ENCODE assay signal across 9 mouse cellular contexts in genomic region chr5:113180755-113181154, GRCm38 (mm10). TPM values are rescaled to one million over a fixed set of nuclear protein-coding genes. Genes with fewer than 3 reads are reported as not detected.
DNase-seq lines count a peak whose midpoint lies in the region; ATAC-seq and TF ChIP-seq lines count a peak whose summit lies in the region.
"Had no signal": no experiment of that assay in that cellular context is flagged by ENCODE, and none has a peak within 500 bp of the region (broad histone marks: within the 10 kb centered on the region; RNA-seq: fewer than 3 reads in every experiment).

No protein-coding gene starts in this region.

- no peaks in the 10 kb centered on the region for H3K9me3 ChIP-seq in E14TG2a.4 (ENCODE audit: low read length)
- H3K9me3 ChIP-seq in hindbrain, embryonic 10.5 days, result peaks cover 3% of the 10 kb centered on the region; the same call in 1 of the 2 replicates
- H3K9me3 ChIP-seq in liver, postnatal 0 days (ENCODE audit: low read length), result no peaks in the 10 kb centered on the region

- DNase-seq in heart, adult 2 months, result no peak
- no peak for DNase-seq in heart, postnatal 4 days
- no peak for DNase-seq in hindbrain, embryonic 10.5 days (ENCODE audit: low spot score)
- DNase-seq in liver, postnatal 0 days, result no peak
- DNase-seq in right cerebral cortex, postnatal 14 days, result no peak
- no peak for DNase-seq in layer of hippocampus, adult 9-11 months
- DNase-seq in adipocyte (ENCODE audit: low spot score), result no peak

- no peaks in the 10 kb centered on the region for H3K36me3 ChIP-seq in heart, adult 2 months (ENCODE audit: control insufficient read depth, insufficient read depth, low read length)
- peaks cover 29% of the 10 kb centered on the region for H3K36me3 ChIP-seq in E14TG2a.4 (ENCODE audit: insufficient read depth, low read length)
- H3K36me3 ChIP-seq in hindbrain, embryonic 10.5 days, result peaks cover 37% of the 10 kb centered on the region
- no peaks in the 10 kb centered on the region for H3K36me3 ChIP-seq in liver, postnatal 0 days (replicated peaks; ENCODE audit: insufficient read depth, low read length)

- TF ChIP-seq EP300 in heart, adult 2 months (IDR thresholded peaks at IDR 0.05; ENCODE audit: insufficient read depth, low read depth, low read length), result no peak
- TF ChIP-seq EP300 in liver, postnatal 0 days (IDR thresholded peaks at IDR 0.05; ENCODE audit: low read depth), result no peak

- H3K27ac ChIP-seq in heart, adult 2 months, result peak overlapping the region; percentile 91
- H3K27ac ChIP-seq in hindbrain, embryonic 10.5 days, result peak overlapping the region; percentile 89
- H3K27ac ChIP-seq in liver, postnatal 0 days (ENCODE audit: low read depth), result peak overlapping the region; percentile 59

- no peak for TF ChIP-seq CTCF in heart, adult 2 months (IDR thresholded peaks at IDR 0.05)
- TF ChIP-seq CTCF in E14TG2a.4 (conservative IDR thresholded peaks at IDR 0.05; ENCODE audit: low read length), result no peak
- no peak for TF ChIP-seq CTCF in liver, postnatal 0 days (IDR thresholded peaks at IDR 0.05; ENCODE audit: low read depth)

- H3K79me2 ChIP-seq in heart, adult 2 months (replicated peaks; ENCODE audit: control insufficient read depth, insufficient read depth, low read length), result no peaks in the 10 kb centered on the region

- H3K4me1 ChIP-seq in heart, adult 2 months (ENCODE audit: control insufficient read depth, insufficient read depth, low read length), result peaks cover 5% of the 10 kb centered on the region
- H3K4me1 ChIP-seq in E14TG2a.4 (replicated peaks; ENCODE audit: low read depth, low read length), result peaks cover 62% of the 10 kb centered on the region
- H3K4me1 ChIP-seq in hindbrain, embryonic 10.5 days (replicated peaks), result peaks cover 22% of the 10 kb centered on the region
- peaks cover 7% of the 10 kb centered on the region; the same call in 1 of the 2 replicates for H3K4me1 ChIP-seq in liver, postnatal 0 days (ENCODE audit: insufficient read depth)

- H3K27me3 ChIP-seq in heart, adult 2 months (ENCODE audit: control insufficient read depth, insufficient read depth, low read length), result no peaks in the 10 kb centered on the region
- H3K27me3 ChIP-seq in E14TG2a.4 (ENCODE audit: insufficient read depth, low read length), result no peaks in the 10 kb centered on the region
- H3K27me3 ChIP-seq in hindbrain, embryonic 10.5 days (ENCODE audit: insufficient read depth, poor library complexity, severe bottlenecking), result no peaks in the 10 kb centered on the region
- no peaks in the 10 kb centered on the region for H3K27me3 ChIP-seq in liver, postnatal 0 days (ENCODE audit: insufficient read depth, low read length)

- TF ChIP-seq POLR2A in heart, adult 2 months (IDR thresholded peaks at IDR 0.05; ENCODE audit: insufficient read depth, low read depth, low read length), result no peak

- 59% methylated on average over 15 of the region's 15 CpGs for WGBS in heart, adult 2 months
- 80% methylated on average over 15 of the region's 15 CpGs for WGBS in hindbrain, embryonic 10.5 days
- 72% methylated on average over 15 of the region's 15 CpGs for WGBS in liver, postnatal 0 days (ENCODE audit: insufficient replicate concordance)

- intact Hi-C loops in heart, adult 2 months (cut with DNase I), result loop anchor here (1.0 kb wide), 3 partner anchors 30 to 46 kb away; partner anchors contain the start of genes 2900026A02Rik and Tmem211

- H3K9ac ChIP-seq in heart, adult 2 months (ENCODE audit: low read depth, low read length), result no peak overlapping the region
- H3K9ac ChIP-seq in liver, postnatal 0 days (replicated peaks), result peak overlapping the region; percentile 21; the same call in 1 of the 2 replicates

- peak overlapping the region; percentile 66 for H3K4me2 ChIP-seq in liver, postnatal 0 days (ENCODE audit: low read depth, low read length)

- peak overlapping the region; percentile 32 for H3K4me3 ChIP-seq in heart, adult 2 months
- H3K4me3 ChIP-seq in E14TG2a.4 (replicated peaks; ENCODE audit: low read length), result peak overlapping the region; percentile 75
- peak overlapping the region; percentile 46 for H3K4me3 ChIP-seq in hindbrain, embryonic 10.5 days
- H3K4me3 ChIP-seq in liver, postnatal 0 days (ENCODE audit: low read depth, low read length), result no peak overlapping the region

- no peak for ATAC-seq in liver, postnatal 0 days

RNA-seq across cellular contexts. Expression of gene 2900026A02Rik, which starts 40.3 kb away (rescaled TPM):
- 10 to 100 TPM; 19.2 to 21.4 TPM for total RNA-seq in heart, adult 2 months (2021)
- polyA plus RNA-seq in heart, adult 2 months (2012; rRNA removed), result 18.0 and 24.5 TPM in 2 replicates
- 10 to 100 TPM; 46.8 to 48.3 TPM for total RNA-seq in heart, postnatal 4 days (2021)
- 2.1 and 4.1 TPM in 2 replicates for polyA plus RNA-seq in hindbrain, embryonic 10.5 days (2016; fragmentation: Nextera tagmentation; extraction: Ambion mirVana)
- polyA plus RNA-seq in liver, postnatal 0 days (2015; fragmentation: Nextera tagmentation; extraction: Ambion mirVana), result 2.7 and 3.1 TPM in 2 replicates

RNA-seq across cellular contexts. Expression of gene Tmem211, which starts 46.0 kb away (rescaled TPM):
- not detected for total RNA-seq in heart, adult 2 months (2021)
- not detected in 2 replicates for polyA plus RNA-seq in heart, adult 2 months (2012; rRNA removed)
- total RNA-seq in heart, postnatal 4 days (2021), result not detected
- polyA plus RNA-seq in hindbrain, embryonic 10.5 days (2016; fragmentation: Nextera tagmentation; extraction: Ambion mirVana), result 0.11 TPM in 1 of 2 replicates, not detected in the other
- polyA plus RNA-seq in liver, postnatal 0 days (2015; fragmentation: Nextera tagmentation; extraction: Ambion mirVana), result not detected in 2 replicates
- total RNA-seq: adrenal gland, postnatal 14 days had no signal
